Mouse (Mus musculus): ENCODE results near the gene Srsf7.
"Not testable (repeated sequence)": the region's sequence is repeated elsewhere in the genome, so short reads cannot be mapped to it uniquely, and the experiment has no call there.

The Srsf7 gene

GRCm38 (mm10) chr17:80199160-80199778 lies 7.8 kb downstream of the Srsf7 start:
- DNase-seq (ENCODE audit: low read depth) = no peak

- no peak for DNase-seq (ENCODE audit: low read depth)
These were observed 14.0 kb downstream of the Srsf7 start for GRCm38 (mm10) chr17:80193075-80193474.

GRCm38 (mm10) chr17:80183615-80184014 lies 23.5 kb downstream of the Srsf7 start:
- no peak for DNase-seq (ENCODE audit: low read depth)

- no peak for DNase-seq (ENCODE audit: low read depth)
These were observed 26.6 kb downstream of the Srsf7 start for GRCm38 (mm10) chr17:80180468-80180867.

GRCm38 (mm10) chr17:80179959-80180358 lies 27.1 kb downstream of the Srsf7 start:
- no peak for DNase-seq (ENCODE audit: low read depth)

- not testable (repeated sequence) for DNase-seq (ENCODE audit: low read depth)
These were observed 28.3 kb downstream of the Srsf7 start for GRCm38 (mm10) chr17:80178846-80179245.

- DNase-seq (ENCODE audit: low read depth) = no peak
These were observed 31.1 kb downstream of the Srsf7 start for GRCm38 (mm10) chr17:80175966-80176365.

- DNase-seq (ENCODE audit: low read depth) = no peak
These were observed 31.7 kb downstream of the Srsf7 start for GRCm38 (mm10) chr17:80175386-80175739.

- DNase-seq (ENCODE audit: low read depth) = no peak
These were observed 32.3 kb downstream of the Srsf7 start for GRCm38 (mm10) chr17:80174699-80175385.

GRCm38 (mm10) chr17:80174146-80174545 lies 33.0 kb downstream of the Srsf7 start:
- no peak for DNase-seq (ENCODE audit: low read depth)

GRCm38 (mm10) chr17:80173708-80174107 lies 33.4 kb downstream of the Srsf7 start:
- DNase-seq (ENCODE audit: low read depth) = no peak

- no peak for DNase-seq (ENCODE audit: low read depth)
These were observed 34.3 kb downstream of the Srsf7 start for GRCm38 (mm10) chr17:80172761-80173160.

- DNase-seq (ENCODE audit: low read depth) = no peak
These were observed 35.2 kb downstream of the Srsf7 start for GRCm38 (mm10) chr17:80171948-80172347.

- no peak for DNase-seq (ENCODE audit: low read depth)
These were observed 36.2 kb downstream of the Srsf7 start for GRCm38 (mm10) chr17:80170951-80171350.

GRCm38 (mm10) chr17:80169792-80170191 lies 37.3 kb downstream of the Srsf7 start:
- no peak for DNase-seq (ENCODE audit: low read depth)

GRCm38 (mm10) chr17:80168425-80169182 lies 38.5 kb downstream of the Srsf7 start:
- peak; percentile 20 for DNase-seq (ENCODE audit: low read depth)

- DNase-seq (ENCODE audit: low read depth) = no peak
These were observed 39.3 kb downstream of the Srsf7 start for GRCm38 (mm10) chr17:80167851-80168251.

GRCm38 (mm10) chr17:80167436-80167835 lies 39.7 kb downstream of the Srsf7 start:
- DNase-seq (ENCODE audit: low read depth) = no peak

- no peak for DNase-seq (ENCODE audit: low read depth)
These were observed 40.8 kb downstream of the Srsf7 start for GRCm38 (mm10) chr17:80166346-80166745.

- DNase-seq (ENCODE audit: low read depth) = peak; percentile 92
These were observed 41.4 kb downstream of the Srsf7 start for GRCm38 (mm10) chr17:80165741-80166140.

- no peak for DNase-seq (ENCODE audit: low read depth)
These were observed 43.1 kb downstream of the Srsf7 start for GRCm38 (mm10) chr17:80163991-80164390.

GRCm38 (mm10) chr17:80160454-80160853 lies 46.7 kb downstream of the Srsf7 start:
- peak; percentile 92 for DNase-seq (ENCODE audit: low read depth)

GRCm38 (mm10) chr17:80157489-80157888 lies 49.6 kb downstream of the Srsf7 start:
- no peak for DNase-seq (ENCODE audit: low read depth)
